Mouse (Mus musculus): ENCODE data around the gene Sh3rf1. TPM values are rescaled to one million over a fixed set of nuclear protein-coding genes. Genes with fewer than 3 reads are reported as not detected.
A peak's percentile ranks its signal among the peaks of the same experiment; 100 is the strongest.

The Sh3rf1 gene
- polyA plus RNA-seq, 1 experiment from 2014 or later: 18.1 TPM

GRCm38 (mm10) chr8:61360362-61360761, 136.7 kb downstream of the Sh3rf1 start:
- H3K9ac ChIP-seq (ENCODE audit: low read depth, low read length): no peak overlapping the region
- 61% methylated on average over 4 of the region's 4 CpGs for WGBS
- ATAC-seq (replicated peaks; ENCODE audit: low FRiP score, low read depth) (0 out of 2 replicates have a peak, but pooled peaks have one; percentile 41), DNase-seq (ENCODE audit: low spot score) (peak; percentile 21)
- peaks cover 21% of the 10 kb centered on the region for H3K36me3 ChIP-seq (ENCODE audit: insufficient read depth, low read length)
- no peaks in the 10 kb centered on the region for H3K9me3 ChIP-seq (replicated peaks; ENCODE audit: low read length)
- H3K4me1 ChIP-seq (replicated peaks; ENCODE audit: insufficient read depth, low read length): peaks cover 10% of the 10 kb centered on the region
- TF ChIP-seq CTCF (IDR thresholded peaks at IDR 0.05; ENCODE audit: low read depth): no peak
- H3K4me2 ChIP-seq (ENCODE audit: low read length): peak overlapping the region; percentile 18; the same call in 1 of the 2 replicates
- no peak overlapping the region for H3K4me3 ChIP-seq (replicated peaks; ENCODE audit: low read depth, low read length)
- no peaks in the 10 kb centered on the region for H3K27me3 ChIP-seq (ENCODE audit: insufficient read depth, low read length)
- peak overlapping the region; percentile 83 for H3K27ac ChIP-seq

GRCm38 (mm10) chr8:61361476-61361875, 137.8 kb downstream of the Sh3rf1 start:
- Histone ChIP-seq H3K9me3 (replicated peaks; ENCODE audit: low read length) (no peaks in the 10 kb centered on the region), H3K27me3 (ENCODE audit: insufficient read depth, low read length) (no peaks in the 10 kb centered on the region), H3K36me3 (ENCODE audit: insufficient read depth, low read length) (peaks cover 21% of the 10 kb centered on the region), H3K4me1 (replicated peaks; ENCODE audit: insufficient read depth, low read length) (peaks cover 10% of the 10 kb centered on the region), H3K4me3 (replicated peaks; ENCODE audit: low read depth, low read length) (no peak overlapping the region), H3K4me2 (ENCODE audit: low read length) (no peak overlapping the region), H3K9ac (ENCODE audit: low read depth, low read length) (no peak overlapping the region), H3K27ac (no peak overlapping the region)
- no peak for TF ChIP-seq CTCF (IDR thresholded peaks at IDR 0.05; ENCODE audit: low read depth)
- DNase-seq (ENCODE audit: low spot score) (no peak), ATAC-seq (replicated peaks; ENCODE audit: low FRiP score, low read depth) (no peak)
- WGBS: 82% methylated on average over 11 of the region's 11 CpGs

- 88% methylated on average over 9 of the region's 9 CpGs for WGBS
- H3K27ac ChIP-seq: no peak overlapping the region
- ATAC-seq (replicated peaks; ENCODE audit: low FRiP score, low read depth): no peak
Measured at GRCm38 (mm10) chr8:61362301-61362913, 138.7 kb downstream of the Sh3rf1 start.

GRCm38 (mm10) chr8:61373303-61373702, 149.6 kb downstream of the Sh3rf1 start:
- TF ChIP-seq CTCF (IDR thresholded peaks at IDR 0.05; ENCODE audit: low read depth): no peak
- Histone ChIP-seq H3K4me3 (replicated peaks; ENCODE audit: low read depth, low read length) (no peak overlapping the region), H3K4me1 (replicated peaks; ENCODE audit: insufficient read depth, low read length) (no peaks in the 10 kb centered on the region), H3K36me3 (ENCODE audit: insufficient read depth, low read length) (peaks cover 7% of the 10 kb centered on the region; the same call in 1 of the 2 replicates), H3K9me3 (replicated peaks; ENCODE audit: low read length) (no peaks in the 10 kb centered on the region), H3K9ac (ENCODE audit: low read depth, low read length) (no peak overlapping the region), H3K4me2 (ENCODE audit: low read length) (no peak overlapping the region), H3K27me3 (ENCODE audit: insufficient read depth, low read length) (no peaks in the 10 kb centered on the region), H3K27ac (no peak overlapping the region)
- no peak for DNase-seq (ENCODE audit: low spot score)
- 91% methylated on average over 9 of the region's 9 CpGs for WGBS
- no peak for ATAC-seq (replicated peaks; ENCODE audit: low FRiP score, low read depth)

More at GRCm38 (mm10) chr8:61362301-61362913, 138.7 kb downstream of the Sh3rf1 start:
- Histone ChIP-seq H3K4me1 (replicated peaks; ENCODE audit: insufficient read depth, low read length) (peaks cover 2% of the 10 kb centered on the region; the same call in 1 of the 2 replicates), H3K4me2 (ENCODE audit: low read length) (no peak overlapping the region), H3K4me3 (replicated peaks; ENCODE audit: low read depth, low read length) (no peak overlapping the region), H3K27me3 (ENCODE audit: insufficient read depth, low read length) (no peaks in the 10 kb centered on the region), H3K9ac (ENCODE audit: low read depth, low read length) (no peak overlapping the region), H3K9me3 (replicated peaks; ENCODE audit: low read length) (no peaks in the 10 kb centered on the region), H3K36me3 (ENCODE audit: insufficient read depth, low read length) (peaks cover 24% of the 10 kb centered on the region)
- no peak for DNase-seq (ENCODE audit: low spot score)
- no peak for TF ChIP-seq CTCF (IDR thresholded peaks at IDR 0.05; ENCODE audit: low read depth)

GRCm38 (mm10) chr8:61374059-61374755, 150.5 kb downstream of the Sh3rf1 start:
- peak; percentile 66 for TF ChIP-seq CTCF (IDR thresholded peaks at IDR 0.05; ENCODE audit: low read depth)
- 0 out of 2 replicates have a peak overlapping the region, but pooled peaks have one; percentile 52 for H3K27ac ChIP-seq
- H3K9me3 ChIP-seq (replicated peaks; ENCODE audit: low read length): no peaks in the 10 kb centered on the region
- DNase-seq (ENCODE audit: low spot score): peak; percentile 57
- no peaks in the 10 kb centered on the region for H3K4me1 ChIP-seq (replicated peaks; ENCODE audit: insufficient read depth, low read length)
- ATAC-seq (replicated peaks; ENCODE audit: low FRiP score, low read depth): peak; percentile 66; the same call in 1 of the 2 replicates
- no peak overlapping the region for H3K4me2 ChIP-seq (ENCODE audit: low read length)
- H3K36me3 ChIP-seq (ENCODE audit: insufficient read depth, low read length): peaks cover 7% of the 10 kb centered on the region; the same call in 1 of the 2 replicates
- no peaks in the 10 kb centered on the region for H3K27me3 ChIP-seq (ENCODE audit: insufficient read depth, low read length)
- no peak overlapping the region for H3K9ac ChIP-seq (ENCODE audit: low read depth, low read length)
- no peak overlapping the region for H3K4me3 ChIP-seq (replicated peaks; ENCODE audit: low read depth, low read length)
- 79% methylated on average over 16 of the region's 16 CpGs for WGBS

GRCm38 (mm10) chr8:61375205-61375604, 151.5 kb downstream of the Sh3rf1 start:
- H3K4me1 ChIP-seq (replicated peaks; ENCODE audit: insufficient read depth, low read length): no peaks in the 10 kb centered on the region
- 58% methylated on average over 7 of the region's 7 CpGs for WGBS
- H3K4me2 ChIP-seq (ENCODE audit: low read length): no peak overlapping the region
- DNase-seq (ENCODE audit: low spot score) (no peak), ATAC-seq (replicated peaks; ENCODE audit: low FRiP score, low read depth) (no peak)
- H3K9ac ChIP-seq (ENCODE audit: low read depth, low read length): no peak overlapping the region
- peak overlapping the region; percentile 52; the same call in 1 of the 2 replicates for H3K27ac ChIP-seq
- H3K36me3 ChIP-seq (ENCODE audit: insufficient read depth, low read length): peaks cover 11% of the 10 kb centered on the region; the same call in 1 of the 2 replicates
- no peaks in the 10 kb centered on the region for H3K9me3 ChIP-seq (replicated peaks; ENCODE audit: low read length)
- no peak overlapping the region for H3K4me3 ChIP-seq (replicated peaks; ENCODE audit: low read depth, low read length)
- no peak for TF ChIP-seq CTCF (IDR thresholded peaks at IDR 0.05; ENCODE audit: low read depth)
- H3K27me3 ChIP-seq (ENCODE audit: insufficient read depth, low read length): no peaks in the 10 kb centered on the region
